Mouse (Mus musculus) Muller cell, postnatal 12 days (primary cell): ENCODE measurements around the gene Vmn1r232.
A peak's percentile ranks its signal among the peaks of the same experiment; 100 is the strongest.

ENCODE experiments used
- DNase-seq: peaks from one replicate; pipeline ENCODE4 v3.0.0-alpha.2; 2015; ENCODE audit errors: inconsistent ontology term

Vmn1r232 gene

GRCm38 (mm10) chr17:20919614-20920013, at the start of gene Vmn1r232:
Gene Vmn1r232 (minus strand): TSS chr17:20919714.
- no peak for DNase-seq

DNA sequence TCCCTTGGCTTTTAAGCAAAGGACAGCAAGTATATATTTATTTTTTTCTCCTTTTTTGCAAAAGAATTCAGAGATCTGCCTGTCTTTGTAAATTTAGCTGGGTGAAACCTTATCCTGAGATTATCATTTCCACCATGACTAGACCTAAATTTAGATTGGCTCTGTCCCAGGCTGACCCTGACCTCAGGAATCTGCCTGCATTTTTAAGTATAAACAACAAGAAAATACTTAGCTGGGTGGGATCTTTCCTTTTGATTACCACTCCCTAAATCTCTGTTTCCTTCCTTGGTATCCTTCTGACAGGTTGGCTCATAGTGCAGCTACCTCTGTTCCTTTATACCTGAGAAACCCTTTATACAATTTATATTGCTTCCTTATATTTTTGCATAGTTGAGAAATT, 47.2 kb upstream of the Vmn1r232 start:
- no peak for DNase-seq

DNA sequence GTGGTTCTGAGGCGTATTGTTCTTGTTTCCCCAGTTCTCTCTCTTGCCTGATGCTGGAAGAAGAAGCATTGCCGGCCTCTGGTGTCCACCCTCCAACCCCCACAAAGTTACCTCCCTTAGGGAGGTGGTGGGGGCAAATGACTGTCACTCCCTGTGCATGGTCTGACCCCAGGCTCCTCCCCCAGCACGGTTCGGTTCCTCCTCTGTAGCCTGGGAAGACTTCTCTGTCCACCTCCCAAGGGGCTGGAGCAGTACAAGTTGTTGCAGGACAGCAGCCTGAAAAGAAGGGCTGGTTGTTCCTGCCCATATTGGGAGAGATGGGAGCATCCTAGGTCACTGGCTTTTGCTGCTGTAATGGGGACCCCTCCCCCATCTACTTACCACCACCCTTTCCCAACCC, 45.9 kb upstream of the Vmn1r232 start:
- no peak for DNase-seq

DNA sequence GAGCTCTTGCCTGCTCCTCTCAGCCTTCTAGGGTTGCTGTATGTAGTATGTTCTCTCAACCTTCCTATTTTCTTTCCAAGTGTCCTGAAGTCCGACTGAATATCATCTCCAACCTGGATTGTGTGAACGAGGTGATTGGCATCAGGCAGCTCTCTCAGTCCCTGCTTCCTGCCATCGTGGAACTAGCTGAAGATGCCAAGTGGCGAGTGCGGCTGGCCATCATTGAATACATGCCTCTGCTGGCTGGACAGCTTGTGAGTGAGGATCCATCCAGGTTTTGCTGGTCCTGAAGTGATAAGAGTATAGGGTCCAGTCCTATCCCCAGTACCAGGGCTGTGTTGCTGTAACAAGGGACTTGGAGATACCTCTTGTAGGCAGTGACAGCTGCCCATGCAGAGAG, 40.9 kb upstream of the Vmn1r232 start:
- DNase-seq = no peak

- no peak for DNase-seq
These were observed 27.1 kb upstream of the Vmn1r232 start for GRCm38 (mm10) chr17:20946636-20947035.

DNA sequence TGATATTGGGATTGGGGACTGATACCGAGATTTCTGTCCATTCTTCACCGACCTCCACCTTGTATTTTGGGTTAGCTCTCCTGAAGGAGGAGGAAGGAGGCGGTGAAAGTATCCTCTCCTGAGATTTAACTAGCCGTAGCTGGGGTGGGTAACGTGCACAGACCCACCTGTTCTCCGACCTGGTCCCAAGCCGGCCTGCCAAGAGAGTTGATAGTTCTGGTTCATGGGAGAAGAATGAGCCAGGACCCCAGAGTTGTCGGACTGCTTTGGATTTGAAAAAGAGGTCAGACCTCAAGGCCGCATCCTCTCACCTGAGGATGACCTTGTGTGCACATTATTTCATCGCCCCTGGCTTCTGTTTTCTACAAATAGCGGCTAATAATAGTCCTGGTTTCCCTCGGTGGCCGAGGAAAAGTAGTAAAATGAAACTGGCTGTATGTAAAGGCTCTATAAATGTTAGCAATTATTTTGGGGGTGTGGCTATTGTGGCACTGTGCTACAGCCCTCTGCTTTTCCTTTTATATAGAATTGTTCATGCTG, 26.6 kb upstream of the Vmn1r232 start:
- no peak for DNase-seq

GRCm38 (mm10) chr17:20944985-20945891, 25.7 kb upstream of the Vmn1r232 start, which contains the start of gene Ppp2r1a:
Gene Ppp2r1a (plus strand): TSS chr17:20945311.
- peak; percentile 99 for DNase-seq

- no peak for DNase-seq
These were observed 24.7 kb upstream of the Vmn1r232 start for GRCm38 (mm10) chr17:20944226-20944625.

GRCm38 (mm10) chr17:20904991-20905390, 14.5 kb downstream of the Vmn1r232 start, which contains the start of gene Vmn1r231:
Gene Vmn1r231 (minus strand): TSS chr17:20905091.
- DNase-seq = no peak
